Mouse (Mus musculus) thymus, postnatal 10 days (tissue): ENCODE measurements around the gene Ccser1.

Experiments used
- DNase-seq, 2 experiments: peaks; one replicate each; pipeline ENCODE4 v3.0.0; 2021; ENCODE audit warnings: low spot score in 2 of 2

Ccser1 gene

GRCm38 (mm10) chr6:61687002-61687401 is 506.9 kb downstream of the Ccser1 start:
- no peak for DNase-seq

- DNase-seq = no peak
Measured at GRCm38 (mm10) chr6:61703003-61703402, 522.9 kb downstream of the Ccser1 start.

- DNase-seq = no peak
Measured at GRCm38 (mm10) chr6:61721220-61721619, 541.1 kb downstream of the Ccser1 start.

GRCm38 (mm10) chr6:61729065-61729464 is 548.9 kb downstream of the Ccser1 start:
- DNase-seq = no peak

- no peak for DNase-seq
Measured at GRCm38 (mm10) chr6:61730088-61730880, 550.2 kb downstream of the Ccser1 start.

GRCm38 (mm10) chr6:61746346-61746745 is 566.2 kb downstream of the Ccser1 start:
- no peak for DNase-seq

- DNase-seq = no peak
Measured at GRCm38 (mm10) chr6:61762135-61762534, 582.0 kb downstream of the Ccser1 start.

GRCm38 (mm10) chr6:61763379-61763778 is 583.3 kb downstream of the Ccser1 start:
- DNase-seq = no peak

- DNase-seq = no peak
Measured at GRCm38 (mm10) chr6:61765801-61766200, 585.7 kb downstream of the Ccser1 start.

- no peak for DNase-seq
Measured at GRCm38 (mm10) chr6:61767151-61767550, 587.0 kb downstream of the Ccser1 start.

GRCm38 (mm10) chr6:61786706-61787105 is 606.6 kb downstream of the Ccser1 start:
- DNase-seq = no peak

GRCm38 (mm10) chr6:61800889-61801288 is 620.8 kb downstream of the Ccser1 start:
- DNase-seq = no peak

GRCm38 (mm10) chr6:61805481-61805880 is 625.4 kb downstream of the Ccser1 start:
- DNase-seq = no peak

- DNase-seq = no peak
Measured at GRCm38 (mm10) chr6:61817716-61818115, 637.6 kb downstream of the Ccser1 start.

- no peak for DNase-seq
Measured at GRCm38 (mm10) chr6:61876302-61876701, 696.2 kb downstream of the Ccser1 start.

- no peak for DNase-seq
Measured at GRCm38 (mm10) chr6:61898238-61898637, 718.1 kb downstream of the Ccser1 start.

GRCm38 (mm10) chr6:61902715-61903114 is 722.6 kb downstream of the Ccser1 start:
- no peak for DNase-seq

- no peak for DNase-seq
Measured at GRCm38 (mm10) chr6:61912896-61913295, 732.8 kb downstream of the Ccser1 start.

GRCm38 (mm10) chr6:61931622-61932021 is 751.5 kb downstream of the Ccser1 start:
- no peak for DNase-seq

- no peak for DNase-seq
Measured at GRCm38 (mm10) chr6:61936656-61937055, 756.5 kb downstream of the Ccser1 start.

GRCm38 (mm10) chr6:61939236-61939635 is 759.1 kb downstream of the Ccser1 start:
- DNase-seq = no peak

GRCm38 (mm10) chr6:61953703-61954102 is 773.6 kb downstream of the Ccser1 start:
- DNase-seq = no peak

GRCm38 (mm10) chr6:61976878-61977277 is 796.8 kb downstream of the Ccser1 start:
- no peak for DNase-seq

GRCm38 (mm10) chr6:61978379-61978778 is 798.3 kb downstream of the Ccser1 start:
- DNase-seq = no peak
